Mouse (Mus musculus) layer of hippocampus, postnatal 36 days (tissue): Measurements from ENCODE around the gene Elf4. TPM values are rescaled to one million over a fixed set of nuclear protein-coding genes. Genes with fewer than 3 reads are reported as not detected.
A peak's percentile ranks its signal among the peaks of the same experiment; 100 is the strongest.
"Not testable (repeated sequence)": the region's sequence is repeated elsewhere in the genome, so short reads cannot be mapped to it uniquely, and the experiment has no call there.

Experiments used
- DNase-seq, 2 experiments: peaks; one replicate each; pipeline ENCODE4 v3.0.0; 2022
- total RNA-seq, 2 experiments: library from RNA; stranded (reverse); gene quantifications; 2 replicates each; pipeline ENCODE4 v1.2.3; 2021

The Elf4 gene
- under 1 TPM; 0.56 to 0.70 TPM for total RNA-seq

DNA sequence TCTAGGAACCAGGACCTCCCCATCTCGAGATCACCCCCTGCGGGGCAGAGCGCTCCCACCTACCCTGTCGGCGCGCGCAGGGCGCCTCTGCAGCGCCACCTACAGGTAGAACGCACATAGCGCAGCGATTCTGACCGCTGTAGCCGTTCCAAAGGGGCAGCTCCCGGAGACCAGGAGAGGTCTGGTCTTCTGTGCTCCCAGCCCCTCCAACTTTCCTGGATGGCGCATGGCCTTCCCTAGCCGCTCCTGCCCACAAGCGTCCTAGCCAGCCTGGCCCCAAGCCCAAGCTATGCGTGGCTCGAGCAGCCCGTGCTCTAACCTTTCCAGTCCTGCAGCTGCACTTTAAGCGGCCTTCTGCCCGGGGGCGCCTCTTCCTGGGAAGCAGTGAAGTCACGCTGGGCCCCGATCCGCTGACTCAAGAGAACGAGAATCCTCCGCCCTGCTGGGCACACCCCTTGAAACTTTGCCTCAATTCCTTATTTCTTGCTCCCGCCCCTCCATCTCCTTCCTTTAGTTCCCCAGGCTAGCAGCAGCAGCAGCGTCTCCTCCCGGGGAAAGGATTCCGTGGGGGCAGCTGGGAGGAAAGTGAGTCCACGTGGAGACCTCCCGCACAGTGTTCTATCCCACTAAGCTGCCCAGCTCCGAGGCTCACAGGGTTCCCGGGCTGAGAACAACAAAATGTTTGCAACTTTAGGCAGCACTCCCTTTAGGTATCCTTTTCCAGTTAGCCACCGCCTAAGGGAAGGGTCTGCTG is at the start of gene Elf4:
Gene Elf4 (minus strand): TSS at position 379 of the 754 bp plus-strand sequence.
- peak; percentile 38 for DNase-seq

DNA sequence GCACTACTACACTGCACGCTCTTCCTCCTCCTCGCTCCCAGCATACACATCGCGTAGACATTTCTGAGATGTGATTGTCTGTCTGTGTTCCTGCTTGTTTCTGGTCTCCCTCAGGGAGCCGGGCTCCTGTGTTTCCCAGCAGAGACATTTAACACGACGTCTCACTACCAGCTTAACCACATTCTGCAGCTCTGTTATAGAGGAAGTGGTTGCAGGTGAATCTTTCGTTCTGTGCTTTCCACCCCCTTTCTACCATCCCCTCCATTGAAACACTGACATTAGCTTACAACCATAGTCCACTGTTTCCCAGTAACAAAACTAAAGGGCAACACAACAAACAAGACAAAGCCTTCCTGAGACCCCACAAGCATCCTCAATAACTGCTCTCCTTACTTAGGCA is 30.8 kb upstream of the Elf4 start:
- no peak for DNase-seq

DNA sequence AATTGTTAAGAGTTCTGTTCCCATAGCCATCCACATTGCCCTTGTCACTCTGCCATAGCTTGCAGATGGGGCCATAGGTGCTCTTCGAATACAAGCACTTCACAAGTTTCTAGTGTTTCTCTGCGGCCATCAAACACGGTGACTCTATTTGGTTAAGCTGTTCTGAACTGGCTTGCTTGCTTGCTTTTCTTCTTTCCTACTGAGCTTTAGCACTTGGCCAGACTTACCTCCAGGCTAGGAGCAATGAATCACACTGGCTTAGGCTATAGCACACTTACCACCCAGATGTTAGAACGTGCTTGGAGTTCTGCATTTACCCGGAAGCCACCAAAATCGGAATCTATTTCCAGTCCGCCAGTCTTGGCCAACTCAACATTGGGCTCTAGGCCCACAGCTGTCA is 18.8 kb upstream of the Elf4 start:
- DNase-seq = no peak

DNA sequence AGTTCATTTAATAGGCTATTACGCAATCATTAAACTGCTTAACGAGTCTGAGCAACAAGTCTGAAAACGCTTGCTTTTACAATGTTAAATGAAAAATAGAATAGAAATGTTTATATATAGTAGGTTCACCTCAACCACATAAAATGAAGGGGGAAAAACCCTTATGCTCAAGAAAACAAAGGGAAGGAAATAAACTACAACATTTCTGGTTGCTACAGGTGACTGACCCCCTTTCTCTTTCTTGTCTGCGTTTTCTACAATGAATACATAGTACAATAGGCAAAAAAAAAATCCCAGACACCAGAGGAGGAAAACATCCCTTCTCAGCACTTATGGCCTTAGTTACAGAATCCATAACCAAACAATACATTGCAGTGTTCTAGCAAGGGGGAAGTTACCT is 18.2 kb upstream of the Elf4 start:
- no peak for DNase-seq

DNA sequence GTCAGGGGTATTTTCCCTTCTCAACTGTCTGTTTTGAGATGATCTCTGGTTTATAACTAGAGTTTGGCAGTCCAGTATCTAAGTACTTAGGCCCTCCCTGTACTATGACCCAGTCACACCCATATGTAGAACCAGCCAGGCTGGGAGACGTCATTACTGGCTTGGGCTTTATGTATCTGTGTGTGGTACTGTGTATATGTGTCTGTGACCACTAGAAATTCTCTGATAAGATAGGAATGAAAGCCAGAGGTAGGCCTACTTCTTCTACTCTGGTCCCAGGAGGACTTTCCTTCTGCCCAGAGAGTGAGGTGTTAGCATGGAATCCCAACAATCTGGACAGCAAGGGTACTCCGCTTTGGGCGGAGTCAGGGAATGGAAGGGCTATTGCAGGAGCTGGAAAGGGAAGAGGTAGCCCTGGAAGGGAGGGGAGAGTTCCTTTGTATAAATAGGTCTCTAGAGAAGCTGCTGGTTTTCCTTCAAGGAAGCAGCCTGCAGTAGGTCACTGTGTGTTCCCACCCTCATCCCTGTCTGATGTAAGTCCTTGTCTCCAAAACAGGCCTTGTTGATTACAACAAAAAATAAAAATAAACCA is 4.5 kb upstream of the Elf4 start:
- DNase-seq = no peak

DNA sequence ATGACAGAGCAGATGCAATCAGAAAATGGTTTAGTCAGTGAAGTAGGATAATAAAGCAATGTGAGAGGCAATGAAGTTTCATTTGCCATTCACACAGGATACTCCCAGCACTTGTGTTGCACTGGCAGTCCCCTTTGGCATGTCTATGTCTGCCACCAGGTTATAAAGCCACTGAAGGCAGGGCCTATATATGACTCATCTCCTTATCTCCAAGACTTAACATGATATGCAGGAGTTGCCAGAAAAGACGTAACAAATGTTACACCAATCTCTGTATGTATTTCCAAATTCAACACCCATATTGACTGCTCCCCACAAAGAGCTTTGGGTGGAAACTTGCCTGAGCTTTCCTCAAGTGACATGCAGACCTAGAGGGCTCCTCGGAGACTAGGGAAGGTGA is 3.2 kb upstream of the Elf4 start:
- DNase-seq = no peak

DNA sequence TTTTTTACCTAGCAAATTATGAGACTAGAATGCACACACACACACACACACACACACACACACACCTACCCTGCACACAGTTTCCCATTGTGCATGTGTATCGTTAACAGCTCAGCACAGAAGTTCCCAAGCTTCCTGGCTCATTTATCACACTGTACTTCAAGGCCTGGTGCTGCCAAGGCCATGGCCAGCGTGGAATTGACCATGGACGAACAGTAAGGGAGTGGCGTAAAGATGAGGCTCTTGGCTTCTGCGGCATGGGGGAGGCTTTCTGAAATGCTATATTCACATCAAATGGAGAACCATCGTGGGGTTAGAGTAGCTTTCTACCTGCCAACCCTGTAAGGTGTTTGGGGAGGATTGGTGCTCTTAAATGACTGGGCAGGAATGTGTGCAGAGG is 1.5 kb upstream of the Elf4 start:
- DNase-seq = no peak

DNA sequence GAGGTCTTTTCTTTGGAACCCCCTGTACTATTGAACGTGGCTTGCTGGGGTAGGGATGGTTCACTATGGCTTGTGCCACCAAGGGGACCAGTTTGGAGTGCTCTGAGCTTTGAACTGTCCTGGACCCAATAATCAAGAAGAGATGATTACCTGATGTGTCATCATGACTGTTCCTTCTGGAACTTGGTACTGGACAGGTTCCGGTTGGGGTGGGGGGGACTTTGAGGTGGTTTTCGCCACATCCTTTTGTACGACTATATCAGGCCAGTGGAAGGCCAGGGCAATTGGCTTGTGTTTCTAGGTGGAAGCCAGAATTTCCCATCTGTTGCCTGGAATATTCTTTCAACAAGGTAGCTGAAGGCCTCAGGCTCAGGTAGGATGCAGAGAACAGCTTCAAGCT is 704 bp upstream of the Elf4 start:
- no peak for DNase-seq

DNA sequence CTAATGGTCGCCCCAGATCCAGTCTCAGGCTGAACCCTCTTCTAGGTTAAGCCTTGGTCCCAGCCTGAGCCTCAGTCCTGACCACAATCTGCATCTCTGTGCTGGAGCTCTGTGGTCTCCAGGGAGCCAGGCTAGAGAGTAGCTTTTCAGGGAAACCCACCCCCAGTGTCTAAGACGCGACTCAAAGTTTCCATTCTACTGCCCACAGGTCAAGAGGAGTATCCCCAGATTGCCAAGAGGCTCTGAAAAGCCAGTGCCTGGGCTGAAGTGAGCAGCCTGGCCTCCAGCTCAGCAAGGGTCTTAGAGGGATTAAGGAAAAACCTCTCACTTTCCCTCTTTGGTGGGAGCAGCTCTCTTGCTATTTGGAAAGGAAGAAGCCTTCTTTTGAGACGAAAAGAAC is 635 bp downstream of the Elf4 start:
- no peak for DNase-seq

DNA sequence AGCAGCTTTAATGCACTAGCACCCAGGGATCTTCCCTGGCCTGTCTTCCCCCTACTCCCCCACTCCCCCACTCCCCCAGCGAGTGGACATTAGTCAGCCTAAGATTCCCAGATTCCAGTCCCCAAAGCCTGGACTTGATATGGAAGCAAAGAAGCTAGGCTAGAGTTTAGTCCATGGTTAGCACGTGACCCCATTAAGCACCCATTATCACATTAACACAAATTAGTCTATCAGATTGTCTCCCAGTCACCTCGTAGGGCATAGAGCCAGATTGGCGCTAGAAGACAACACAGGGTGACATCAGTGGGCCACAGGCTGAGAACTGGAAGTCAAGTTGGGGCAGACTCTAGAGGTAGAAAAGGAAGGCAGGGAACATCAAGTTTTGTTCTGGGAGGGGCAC is 1.9 kb downstream of the Elf4 start:
- no peak for DNase-seq

DNA sequence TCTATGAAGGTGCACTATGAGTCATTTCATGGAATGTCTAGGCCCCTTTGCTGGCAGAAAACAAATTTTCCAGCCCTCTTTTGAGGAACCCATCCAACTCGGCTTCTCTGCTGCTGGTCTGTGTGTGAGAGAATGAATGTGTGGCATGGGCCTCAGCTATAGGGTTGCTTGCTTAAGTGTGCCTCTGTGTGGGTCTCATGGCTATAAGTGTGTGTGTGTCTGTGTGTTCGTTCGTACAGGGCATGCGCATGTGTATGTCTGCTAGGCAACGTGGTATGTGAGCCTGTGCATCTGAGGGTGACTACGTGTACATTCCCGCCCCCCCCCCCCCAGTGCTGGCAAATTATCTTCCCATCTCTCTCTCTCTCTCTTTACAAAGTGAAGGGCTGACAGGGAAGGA is 2.4 kb downstream of the Elf4 start:
- no peak for DNase-seq

DNA sequence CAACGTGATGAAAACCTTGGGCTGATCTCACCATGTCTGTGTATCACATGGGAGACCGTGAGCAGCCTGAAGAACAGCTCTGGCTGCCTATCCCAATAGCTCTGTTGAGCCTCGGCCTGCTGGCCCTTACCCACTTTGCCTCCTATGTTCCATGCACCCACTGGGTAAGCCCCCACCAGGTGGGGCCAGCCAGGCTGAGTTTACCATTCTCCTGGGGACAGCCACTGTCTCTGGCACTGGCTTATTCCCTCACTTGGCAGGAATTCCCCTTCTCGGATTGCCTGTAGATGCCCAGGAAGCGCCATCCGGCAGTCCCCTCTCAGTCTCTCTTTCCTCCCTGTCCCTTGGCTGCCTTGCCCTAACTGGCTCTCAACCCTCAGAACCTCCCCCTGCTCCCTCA is 6.0 kb downstream of the Elf4 start:
- no peak for DNase-seq

DNA sequence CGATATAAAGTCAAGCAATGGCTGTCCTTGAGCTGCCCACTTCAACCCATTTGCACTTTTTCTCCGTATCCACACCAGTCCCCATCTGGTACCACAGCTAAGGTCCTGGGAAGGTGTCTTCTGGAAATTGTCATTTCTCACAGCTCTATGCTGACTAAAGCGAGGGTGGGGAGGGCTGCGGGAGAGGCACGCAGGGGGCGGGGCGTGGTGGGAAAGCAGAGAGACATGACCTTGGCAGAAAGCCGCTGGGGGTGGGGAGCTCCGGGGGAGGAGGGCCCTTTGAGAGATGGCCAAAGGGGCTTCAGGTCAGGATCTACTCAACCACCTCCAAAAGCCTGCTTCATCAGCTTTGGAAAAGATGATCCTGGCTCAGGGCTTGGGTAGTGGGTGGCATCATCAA is 7.9 kb downstream of the Elf4 start:
- DNase-seq = no peak

DNA sequence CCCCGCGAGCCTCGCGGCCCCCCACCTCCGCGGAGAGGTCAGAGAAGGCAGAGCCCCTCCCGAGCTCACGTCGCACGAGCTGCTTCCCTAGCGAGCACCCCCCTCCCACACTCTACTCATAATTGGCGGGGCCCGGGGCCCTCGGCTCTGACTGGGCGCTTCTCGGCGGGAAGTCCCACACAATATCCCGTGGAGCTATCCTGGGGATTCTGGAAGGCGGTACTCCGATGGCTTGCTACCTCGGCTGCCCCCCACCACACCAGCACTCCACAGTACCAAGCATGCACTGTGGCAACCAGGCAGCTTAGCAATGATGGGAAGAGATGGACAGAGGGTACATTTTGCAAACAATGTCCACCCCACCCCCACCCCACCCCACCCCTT is 8.4 kb downstream of the Elf4 start:
- DNase-seq = no peak

DNA sequence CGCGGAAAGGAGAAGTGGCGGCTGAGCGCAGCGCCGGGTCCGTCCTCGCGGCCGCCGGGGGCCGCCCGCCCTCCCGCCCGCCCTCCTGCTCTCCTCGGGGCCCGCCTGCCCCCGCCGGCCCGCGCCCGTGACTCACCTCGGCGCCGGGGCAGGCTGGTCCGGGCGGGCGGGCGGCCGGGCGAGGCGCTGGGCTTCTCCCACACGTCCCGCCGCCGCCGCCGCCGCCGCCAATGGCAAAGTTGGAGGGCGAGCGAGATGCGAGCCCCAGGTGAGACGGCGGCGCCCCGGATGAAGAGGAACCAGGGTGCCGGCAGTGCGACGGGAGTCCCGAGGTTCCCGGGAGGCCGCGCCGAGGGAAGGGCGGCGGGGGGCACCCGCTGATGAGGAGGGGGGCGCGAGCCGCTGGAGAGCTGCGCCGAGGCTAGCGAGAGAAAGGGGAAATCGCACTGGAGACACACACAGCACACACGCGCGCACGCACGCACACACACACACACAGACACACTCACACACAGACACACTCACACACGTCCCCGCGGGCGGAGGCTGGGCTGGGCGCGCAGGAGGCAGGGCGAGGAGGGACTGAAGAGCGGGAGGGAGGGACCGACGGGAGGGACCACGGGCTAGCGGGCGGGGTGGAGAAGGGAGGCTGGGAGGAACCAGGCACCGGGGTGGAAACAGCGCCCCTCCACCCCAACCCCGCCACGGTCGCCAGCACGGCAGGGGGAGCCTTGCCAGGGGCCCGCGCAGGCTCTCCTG is 9.0 kb downstream of the Elf4 start:
- peak; percentile 9 to 21 for DNase-seq

DNA sequence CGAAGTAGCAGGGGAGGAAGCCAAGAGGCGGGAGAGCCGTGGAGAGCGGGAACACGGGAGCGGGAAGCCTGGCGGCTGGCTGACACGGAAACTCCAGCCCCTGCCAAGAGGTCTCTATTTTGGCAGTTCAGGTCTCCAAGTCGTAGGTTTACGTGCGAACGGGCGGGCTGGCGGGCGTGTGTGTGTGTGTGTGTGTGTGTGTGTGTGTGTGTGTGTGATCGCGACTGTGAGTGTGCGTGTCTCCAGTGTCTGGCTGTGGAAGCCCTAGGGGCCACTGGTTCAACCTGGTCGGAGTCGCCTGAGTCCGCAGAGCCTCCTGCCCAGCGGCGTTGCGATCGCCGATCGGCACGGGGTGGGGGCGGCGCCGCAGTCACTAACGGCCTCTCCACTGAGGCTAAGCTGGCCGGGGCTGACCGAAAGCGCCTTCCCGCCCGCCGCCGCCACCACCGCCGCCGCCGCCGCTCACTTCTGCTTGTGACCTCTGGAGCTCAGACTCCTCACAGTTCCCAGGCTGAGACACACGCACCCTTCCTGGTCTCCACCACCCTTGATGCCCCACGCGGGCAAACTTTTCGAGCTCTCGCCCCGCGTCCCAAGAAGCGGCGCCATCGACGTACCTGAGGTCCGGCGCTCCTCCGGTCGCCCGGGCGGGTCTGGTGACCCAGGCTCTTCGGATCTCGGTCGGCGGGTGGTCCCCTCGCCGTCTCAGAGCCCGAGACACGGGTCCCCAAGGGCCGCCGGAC is 9.8 kb downstream of the Elf4 start:
- no peak for DNase-seq

DNA sequence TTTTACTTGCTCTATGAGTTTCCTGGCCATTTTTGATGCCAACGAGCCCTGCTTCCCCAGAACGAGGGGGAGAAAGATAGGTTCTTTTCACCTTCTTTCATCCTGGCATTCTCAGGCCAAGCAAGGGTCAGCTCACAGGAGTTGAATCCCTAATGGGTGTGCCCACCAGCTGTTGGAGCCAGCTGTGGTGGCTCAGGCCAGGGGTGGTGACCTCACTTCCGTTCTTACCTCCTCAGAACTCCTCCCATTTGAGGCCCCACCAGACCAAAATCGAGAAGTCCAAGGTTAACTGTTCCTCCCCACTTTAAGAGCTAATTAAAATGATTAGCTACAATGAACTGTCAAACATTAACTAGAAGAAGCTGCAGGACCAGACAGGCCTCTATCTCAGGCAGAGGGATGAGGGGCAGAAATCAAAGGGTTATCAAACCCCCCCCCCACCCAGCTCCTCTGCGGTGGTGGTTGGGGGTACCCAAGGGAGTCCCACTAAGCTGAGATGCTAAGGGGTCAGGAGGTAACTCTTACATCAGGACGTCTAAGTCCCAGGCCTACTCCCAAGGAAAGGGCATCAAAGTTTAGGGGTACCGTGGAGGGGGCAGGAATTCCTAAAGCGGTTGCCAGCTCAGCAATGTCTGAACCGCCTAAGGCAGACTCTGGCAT is 10.6 kb downstream of the Elf4 start:
- no peak for DNase-seq

DNA sequence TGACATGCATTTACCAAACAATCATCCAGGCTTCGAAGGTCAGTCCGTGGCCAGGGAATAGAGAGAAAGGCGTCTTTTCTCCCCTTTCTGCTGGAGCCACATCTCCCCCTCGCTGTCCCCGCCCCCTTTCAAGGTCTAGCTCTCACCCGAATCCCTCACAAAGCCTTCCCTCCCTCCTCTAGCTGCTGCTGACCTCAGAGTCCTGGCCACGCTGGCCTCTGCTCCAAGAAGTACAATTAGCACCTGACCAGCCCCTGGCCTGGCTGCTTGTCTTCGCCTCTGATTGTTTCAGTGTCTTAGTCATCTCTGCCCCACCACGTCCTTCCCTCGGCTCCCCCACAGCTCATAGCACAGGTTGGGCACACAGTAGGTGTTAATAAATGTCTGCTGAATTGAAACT is 13.3 kb downstream of the Elf4 start:
- DNase-seq = no peak

DNA sequence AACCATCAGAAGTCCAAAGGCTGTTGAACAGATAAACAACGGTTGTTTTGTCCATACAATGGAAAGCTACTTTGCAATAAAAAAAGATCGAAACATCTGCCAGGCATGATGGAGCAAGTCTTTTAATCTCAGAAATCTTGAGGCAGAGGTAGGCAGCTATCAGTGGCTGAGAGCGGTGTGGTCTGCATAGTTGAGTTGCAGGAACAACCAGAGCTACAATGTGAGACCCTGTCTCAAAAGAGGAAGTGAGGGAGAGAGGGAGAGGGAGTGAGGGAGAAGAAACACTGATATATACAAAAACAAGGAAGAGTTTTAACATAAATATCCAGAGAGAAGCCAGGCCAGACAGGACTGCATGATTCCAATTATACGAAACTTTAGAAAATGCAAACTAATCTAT is 18.3 kb downstream of the Elf4 start:
- no peak for DNase-seq

DNA sequence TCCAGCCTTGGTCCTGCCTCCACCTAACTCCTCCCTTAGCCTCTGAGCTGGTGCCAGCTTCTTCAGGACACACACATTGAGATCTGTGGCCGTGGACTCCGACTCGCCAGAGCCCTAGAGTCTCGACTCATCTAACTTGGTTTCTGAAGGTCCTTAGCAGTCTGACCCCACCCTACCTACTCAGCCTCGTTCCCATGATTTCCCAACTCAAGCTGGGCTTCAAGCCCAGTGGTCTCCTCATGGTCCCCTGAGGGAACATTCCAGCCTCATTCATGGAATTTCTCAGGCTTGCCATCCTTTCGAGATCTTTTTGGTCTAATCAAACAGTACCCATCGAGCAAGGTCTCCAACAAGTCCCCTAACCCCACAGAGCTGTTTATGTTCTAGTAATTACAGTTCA is 21.0 kb downstream of the Elf4 start:
- DNase-seq = no peak

DNA sequence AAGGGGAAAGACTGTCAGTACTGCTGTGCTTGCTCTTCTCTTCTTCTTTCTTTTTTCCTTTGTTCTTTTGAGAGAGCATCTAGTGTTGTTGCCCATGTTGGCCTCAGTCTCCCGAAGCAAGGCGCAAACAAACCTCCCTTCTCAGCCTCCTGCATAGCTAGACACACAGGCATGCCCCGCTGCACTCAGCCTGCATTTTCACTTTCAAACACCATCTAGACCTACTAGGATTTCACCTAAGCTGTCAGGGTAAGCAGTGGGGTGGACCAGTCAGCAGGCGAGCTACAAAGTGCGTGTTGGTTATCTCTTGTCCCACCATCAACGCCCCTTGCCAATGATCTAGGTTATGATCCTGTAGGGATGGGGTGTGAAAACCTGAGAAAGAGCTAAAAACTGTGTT is 21.4 kb downstream of the Elf4 start:
- DNase-seq = no peak

DNA sequence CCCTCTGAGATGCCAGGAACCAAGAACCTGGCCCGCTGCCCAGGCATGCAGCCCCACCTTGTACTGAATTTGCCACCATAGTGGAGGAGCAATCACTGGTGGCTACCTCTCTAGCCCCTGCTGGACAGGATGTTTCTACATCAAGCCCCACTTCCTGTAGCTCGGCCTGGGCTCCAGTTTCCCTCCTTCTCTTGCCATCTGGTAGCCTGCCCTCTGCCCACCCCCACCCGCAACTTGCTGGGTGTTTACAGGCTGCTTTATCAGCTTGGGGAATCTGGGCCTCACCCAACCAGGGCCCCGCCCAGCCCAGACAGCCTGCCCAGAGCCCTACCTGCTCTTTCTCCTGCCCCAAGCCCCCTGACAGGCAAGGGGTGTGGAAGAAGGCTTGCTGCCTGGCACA is 23.9 kb downstream of the Elf4 start:
- DNase-seq = no peak

DNA sequence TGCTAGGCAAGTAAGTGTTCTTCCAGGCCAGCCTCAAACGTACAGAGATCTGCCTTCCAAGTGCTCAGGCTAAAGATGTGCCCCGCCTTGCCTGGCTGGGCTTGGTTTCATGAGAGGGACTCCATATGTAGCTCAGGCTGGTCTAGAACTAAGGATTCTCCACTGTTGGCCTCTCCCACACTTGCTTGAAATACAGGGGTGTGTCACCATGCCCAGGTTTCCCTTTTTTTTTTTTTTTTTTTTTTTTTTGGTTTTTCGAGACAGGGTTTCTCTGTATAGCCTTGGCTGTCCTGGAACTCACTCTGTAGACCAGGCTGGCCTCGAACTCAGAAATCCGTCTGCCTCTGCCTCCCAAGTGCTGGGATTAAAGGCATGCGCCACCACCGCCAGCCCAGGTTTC is 26.9 kb downstream of the Elf4 start:
- not testable (repeated sequence) for DNase-seq
